Mouse (Mus musculus) megakaryocyte, adult 5-6 weeks (primary cell): Measurements from ENCODE around the gene Rbm19. TPM values are rescaled to one million over a fixed set of nuclear protein-coding genes. Genes with fewer than 3 reads are reported as not detected.
A peak's percentile ranks its signal among the peaks of the same experiment; 100 is the strongest.
"Not testable (repeated sequence)": the region's sequence is repeated elsewhere in the genome, so short reads cannot be mapped to it uniquely, and the experiment has no call there.

Experiments
- ATAC-seq: 2 replicates; pipeline ENCODE4 v1.8.0; 2016; ENCODE audit warnings: mild to moderate bottlenecking, inconsistent platforms; ENCODE audit not compliant: poor library complexity, severe bottlenecking
- total RNA-seq, 2 experiments: library from RNA; stranded (forward) in 1 of 2; stranded (reverse) in 1 of 2; fragments of 153-499, 151-499 nt in 1 of 2; fragments of 221-1000, 200-1000 nt in 1 of 2; gene quantifications; 2 replicates each; pipeline versions ENCODE4 v1.2.3 to v1.2.4; 2015 to 2017

The Rbm19 gene
- total RNA-seq (2015) (6.5 and 7.1 TPM in 2 replicates), total RNA-seq (2017) (11.7 and 12.4 TPM in 2 replicates)

DNA sequence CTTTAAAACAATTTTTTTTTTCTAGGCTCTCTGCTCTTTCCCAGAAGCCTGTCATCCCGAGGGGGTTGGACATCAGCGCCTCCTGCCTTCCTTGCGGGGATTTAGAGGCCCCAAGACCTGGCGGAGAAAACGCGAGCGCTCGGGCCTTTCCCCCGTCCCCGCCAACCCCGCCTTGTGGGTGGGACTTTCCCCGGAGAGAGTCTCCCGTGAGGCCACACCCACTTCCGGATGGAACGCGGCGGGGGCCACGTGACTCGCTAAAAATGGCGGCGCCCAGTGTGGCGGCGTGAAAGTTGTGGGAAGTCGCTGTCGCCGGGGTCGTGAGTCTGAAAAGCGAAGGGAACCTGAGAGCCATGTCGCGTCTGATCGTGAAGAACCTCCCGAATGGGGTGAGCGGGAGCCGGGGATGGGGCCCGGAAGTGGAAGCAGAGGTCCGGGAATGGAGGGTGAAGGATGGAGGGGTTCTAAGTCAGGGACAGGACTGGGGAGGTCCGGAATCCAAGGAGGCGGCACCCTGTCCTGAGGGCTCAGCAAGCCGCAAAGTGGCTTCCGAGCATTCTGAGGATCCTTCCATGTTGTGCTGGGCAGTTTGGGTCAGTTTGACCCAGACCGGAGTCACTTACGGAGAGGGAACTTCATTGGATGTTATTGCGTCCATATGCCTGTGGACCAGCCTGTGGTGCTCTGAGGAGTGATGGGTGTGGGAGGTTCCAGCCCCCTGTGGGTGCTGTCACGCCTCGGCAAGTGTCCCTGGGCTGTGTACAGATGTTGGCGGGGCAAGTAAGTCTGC, at the start of gene Rbm19:
Gene Rbm19, plus strand, starts transcription at position 205 of the 790 bp plus-strand sequence.
- peak; percentile 99 for ATAC-seq

- ATAC-seq = no peak
These were observed 49.0 kb upstream of the Rbm19 start for GRCm38 (mm10) chr5:120067266-120067665.

- ATAC-seq = no peak
These were observed 42.2 kb upstream of the Rbm19 start for GRCm38 (mm10) chr5:120074101-120074500.

GRCm38 (mm10) chr5:120080027-120080426, 36.2 kb upstream of the Rbm19 start:
- no peak for ATAC-seq

- ATAC-seq = no peak
These were observed 35.8 kb upstream of the Rbm19 start for GRCm38 (mm10) chr5:120080468-120080867.

DNA sequence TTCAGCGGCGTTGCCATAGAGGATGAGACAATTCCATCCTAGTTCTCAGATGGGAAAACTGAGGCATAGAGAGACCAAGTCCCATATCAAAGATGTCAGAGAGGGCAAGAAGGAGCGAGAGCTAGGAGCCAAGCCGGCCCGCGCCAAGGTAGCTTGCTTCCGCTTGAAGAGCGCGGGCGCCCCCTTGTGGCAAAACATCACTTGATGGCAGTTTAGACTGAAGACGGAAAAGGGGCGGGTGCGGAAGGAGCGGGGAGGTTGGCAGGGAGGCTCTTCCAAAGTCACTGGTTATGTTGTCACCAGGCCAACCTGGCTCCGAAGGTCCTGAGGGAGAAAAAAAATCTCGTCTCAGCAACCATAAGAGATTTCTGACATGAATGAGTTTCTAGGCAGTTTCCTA, 27.7 kb upstream of the Rbm19 start:
- peak; percentile 91 for ATAC-seq

DNA sequence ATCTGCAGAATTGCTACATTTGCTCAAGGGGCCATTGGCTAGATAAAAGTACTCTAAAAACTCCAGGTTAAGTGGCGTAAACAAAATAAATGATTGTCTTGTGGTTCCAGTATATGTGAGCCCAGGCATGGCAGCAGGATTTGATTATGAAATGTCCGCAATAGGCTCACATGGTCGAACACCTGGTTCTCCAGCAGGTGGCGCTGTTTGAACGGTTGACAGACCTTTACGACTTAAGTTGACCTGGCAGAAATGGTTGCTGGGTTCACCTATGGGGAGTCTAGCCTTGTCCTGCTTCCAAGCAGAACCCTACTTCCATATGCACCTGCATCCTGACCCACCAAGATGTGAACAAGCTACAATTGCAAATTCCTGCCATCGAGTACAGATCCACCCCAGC, 21.7 kb upstream of the Rbm19 start:
- peak; percentile 84 for ATAC-seq

GRCm38 (mm10) chr5:120097042-120097441, 19.2 kb upstream of the Rbm19 start:
- ATAC-seq = no peak

- no peak for ATAC-seq
These were observed 15.5 kb upstream of the Rbm19 start for GRCm38 (mm10) chr5:120100814-120101213.

GRCm38 (mm10) chr5:120102097-120102496, 14.2 kb upstream of the Rbm19 start:
- no peak for ATAC-seq

DNA sequence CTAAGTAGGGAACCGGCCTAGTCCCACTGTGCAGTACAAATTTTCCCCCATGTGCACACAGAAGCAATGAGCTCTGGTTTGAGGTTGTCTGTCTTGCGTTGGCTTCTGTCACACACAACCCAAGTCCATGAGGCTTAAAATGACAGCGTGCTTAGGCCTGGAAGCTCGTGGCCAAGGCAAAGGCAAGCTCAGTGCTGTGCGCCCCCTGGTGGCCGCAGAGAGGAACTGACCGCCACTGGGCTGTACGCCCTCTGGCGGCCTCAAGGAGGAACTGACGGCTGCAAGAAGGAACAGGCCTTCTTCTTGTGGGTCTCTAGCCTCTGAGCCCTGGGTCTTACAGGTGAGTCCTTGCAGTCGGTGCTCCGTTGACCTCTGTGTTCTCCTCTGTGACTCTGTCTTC, 13.5 kb upstream of the Rbm19 start:
- peak; percentile 96 for ATAC-seq

DNA sequence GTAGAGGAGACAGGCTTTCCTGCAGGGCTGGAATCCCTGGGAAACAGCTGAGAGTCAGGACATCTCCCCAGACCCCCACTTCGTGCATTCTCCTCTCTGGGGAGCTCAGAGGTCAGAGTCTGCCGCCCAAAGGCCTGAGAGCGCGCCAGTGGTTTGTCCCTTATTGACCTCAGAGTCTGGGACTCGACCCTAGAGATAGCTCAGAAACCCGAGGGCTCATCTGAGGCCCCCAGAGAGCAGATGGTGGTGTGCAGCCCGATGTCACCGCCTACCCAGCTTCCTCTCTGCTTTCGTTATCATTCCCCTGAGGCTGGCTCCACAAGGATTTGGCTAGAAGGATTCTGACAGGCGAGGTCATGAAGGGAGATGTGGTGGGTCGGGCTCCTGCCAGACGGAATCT, 12.8 kb upstream of the Rbm19 start:
- ATAC-seq = no peak

- ATAC-seq = peak; percentile 67
These were observed 9.7 kb upstream of the Rbm19 start for GRCm38 (mm10) chr5:120106424-120107073.

- ATAC-seq = no peak
These were observed 1.9 kb upstream of the Rbm19 start for GRCm38 (mm10) chr5:120114361-120114760.

DNA sequence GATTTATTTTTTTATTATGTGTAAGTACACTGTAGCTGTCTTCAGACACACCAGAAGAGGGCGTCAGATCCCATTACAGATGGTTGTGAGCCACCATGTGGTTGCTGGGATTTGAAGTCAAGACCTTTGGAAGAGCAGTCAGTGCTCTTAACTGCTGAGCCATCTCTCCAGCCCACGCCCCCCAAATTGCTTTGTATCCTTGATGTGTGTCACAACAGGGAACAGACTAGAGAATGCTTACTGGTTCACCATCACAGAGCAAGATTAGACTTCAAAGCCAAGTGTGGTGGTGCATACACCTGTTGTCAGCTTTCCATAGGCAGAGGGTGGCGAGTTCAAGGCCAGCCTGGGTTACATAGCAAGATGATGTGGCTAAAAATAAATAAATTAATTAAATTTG, 896 bp downstream of the Rbm19 start:
- not testable (repeated sequence) for ATAC-seq

DNA sequence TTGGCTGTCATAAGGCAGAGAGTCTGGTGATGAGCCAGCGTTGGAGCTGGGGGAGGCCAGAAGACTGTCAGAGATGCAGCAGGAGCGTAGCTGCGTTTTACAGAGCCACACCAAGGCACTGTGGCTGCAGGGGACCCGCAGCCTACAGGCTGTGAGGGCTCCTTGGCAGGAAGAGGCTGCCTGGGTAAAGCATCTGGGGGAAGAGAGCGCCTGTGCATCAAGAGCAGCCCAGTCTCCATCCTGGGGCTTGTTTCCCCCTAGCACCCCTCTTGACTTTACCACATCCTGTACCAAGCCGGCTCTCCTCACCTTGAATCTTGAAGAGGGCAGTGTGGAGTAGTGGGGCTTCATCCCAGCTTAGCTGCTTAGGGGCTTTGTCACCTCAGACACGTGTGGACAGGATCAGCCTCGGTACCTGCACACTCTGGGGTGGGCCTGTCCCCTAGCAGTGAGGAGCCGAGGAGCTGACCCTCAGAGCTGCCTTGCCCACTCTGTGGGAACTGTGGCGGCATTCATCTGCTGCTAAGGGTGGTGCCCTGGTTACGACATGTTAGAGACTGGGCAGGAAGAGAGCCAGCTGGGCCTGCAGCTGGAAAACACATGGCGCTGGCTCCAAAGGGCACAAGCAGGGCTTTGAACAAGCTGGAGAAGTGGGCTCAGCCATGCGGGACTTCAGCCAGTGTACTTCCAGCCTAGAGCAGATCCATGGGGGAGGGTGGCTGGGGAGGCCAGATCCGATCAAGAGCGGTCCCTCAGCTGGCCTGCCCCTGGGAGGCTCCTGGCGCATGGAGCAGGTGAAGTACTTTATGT, 8.8 kb downstream of the Rbm19 start:
- no peak for ATAC-seq

GRCm38 (mm10) chr5:120127641-120128040, 11.4 kb downstream of the Rbm19 start:
- ATAC-seq = no peak

DNA sequence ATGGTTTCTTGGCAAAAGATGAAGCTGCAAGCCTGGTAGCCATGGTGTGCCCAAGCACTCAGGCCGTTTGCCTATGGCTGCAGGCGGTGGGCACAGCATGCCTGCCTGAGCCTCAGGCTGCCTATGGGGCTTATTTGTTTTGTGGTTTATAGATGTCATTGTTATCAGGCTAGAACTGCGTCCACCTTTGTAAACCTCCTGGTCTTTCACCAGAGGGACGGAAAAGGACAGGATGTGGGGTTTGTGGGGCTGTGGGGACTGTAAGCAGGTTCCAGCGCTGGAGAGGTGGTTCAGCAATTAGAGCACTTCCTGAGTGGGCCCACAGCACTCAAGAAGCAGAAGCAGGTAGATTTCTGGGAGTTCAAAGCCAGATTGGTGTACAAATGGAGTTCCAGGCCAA, 12.2 kb downstream of the Rbm19 start:
- no peak; the same call in 1 of the 2 replicates for ATAC-seq

- no peak for ATAC-seq
These were observed 12.8 kb downstream of the Rbm19 start for GRCm38 (mm10) chr5:120129070-120129469.

DNA sequence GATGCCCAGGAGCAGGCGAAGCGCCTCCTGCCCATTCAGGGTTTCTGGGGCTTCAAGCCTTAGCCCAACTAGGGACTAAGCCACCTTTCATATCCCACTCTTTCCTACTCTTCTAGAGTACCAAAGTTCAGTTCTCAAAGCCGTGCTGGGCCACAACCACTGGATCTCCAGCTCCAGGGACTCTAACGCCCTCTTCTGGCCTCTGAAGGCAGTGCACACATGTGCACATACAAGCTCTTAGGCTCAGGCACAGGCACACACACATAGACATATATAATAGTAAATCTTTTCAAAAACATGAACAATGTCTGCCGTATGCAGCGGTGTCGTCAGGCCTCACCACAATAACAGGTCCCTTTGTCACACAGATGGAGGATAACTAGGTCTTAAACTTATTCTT, 13.5 kb downstream of the Rbm19 start:
- ATAC-seq = 0 out of 2 replicates have a peak, but pooled peaks have one; percentile 2

GRCm38 (mm10) chr5:120130163-120130562, 13.9 kb downstream of the Rbm19 start:
- ATAC-seq = peak; percentile 56
